Mouse (Mus musculus) cerebellum, adult 11 months (tissue): ENCODE measurements at regions not wholly inside any gene's neighbourhood (a gene's known extent, or its start where the extent isn't known, plus 50 kb on each side); places are given as distances from the start of the nearest gene placed in this dataset.

Experiments
- DNase-seq: peaks from one replicate; pipeline ENCODE4 v3.0.0; 2022

- no peak for DNase-seq
Observed at GRCm38 (mm10) chr19:56198474-56199236, 88.3 kb upstream of the Habp2 start.

GRCm38 (mm10) chr19:56199401-56200150 is 87.4 kb upstream of the Habp2 start:
- no peak for DNase-seq

- no peak for DNase-seq
Observed at GRCm38 (mm10) chr19:56201007-56201682, 85.8 kb upstream of the Habp2 start.

- DNase-seq = no peak
Observed at GRCm38 (mm10) chr19:56201738-56202480, 85.0 kb upstream of the Habp2 start.

GRCm38 (mm10) chr19:56202481-56203130 is 84.3 kb upstream of the Habp2 start:
- no peak for DNase-seq

- no peak for DNase-seq
Observed at GRCm38 (mm10) chr19:56218536-56218935, 68.4 kb upstream of the Habp2 start.

- DNase-seq = no peak
Observed at GRCm38 (mm10) chr19:56220724-56221407, 66.1 kb upstream of the Habp2 start.

- no peak for DNase-seq
Observed at GRCm38 (mm10) chr19:56222496-56222895, 64.4 kb upstream of the Habp2 start.

GRCm38 (mm10) chr19:56225039-56225438 is 61.9 kb upstream of the Habp2 start:
- no peak for DNase-seq

- no peak for DNase-seq
Observed at GRCm38 (mm10) chr19:56225518-56225917, 61.4 kb upstream of the Habp2 start.

- DNase-seq = no peak
Observed at GRCm38 (mm10) chr19:56228586-56228985, 58.4 kb upstream of the Habp2 start.

- no peak for DNase-seq
Observed at GRCm38 (mm10) chr19:56231430-56231829, 55.5 kb upstream of the Habp2 start.

- no peak for DNase-seq
Observed at GRCm38 (mm10) chr19:56231849-56232248, 55.1 kb upstream of the Habp2 start.

GRCm38 (mm10) chr19:56232269-56232668 is 54.7 kb upstream of the Habp2 start:
- DNase-seq = no peak

GRCm38 (mm10) chr19:56232950-56233349 is 54.0 kb upstream of the Habp2 start:
- DNase-seq = no peak

GRCm38 (mm10) chr19:56235040-56235439 is 51.9 kb upstream of the Habp2 start:
- DNase-seq = no peak
